Mouse (Mus musculus): Measurements from ENCODE around the gene Mrpl50. TPM values are rescaled to one million over a fixed set of nuclear protein-coding genes. Genes with fewer than 3 reads are reported as not detected.

Gene Mrpl50
- polyA plus RNA-seq, 1 experiment from 2014 or later = 90.0 TPM

Other genes starting within 250 kb of the Mrpl50 start
- not detected in 2 replicates for gene Acnat2, start 112.9 kb downstream of the Mrpl50 start, polyA plus RNA-seq (2014; fragmentation: Nextera tagmentation; extraction: Ambion mirVana)
- not detected in 2 replicates for gene Acnat1, start 47.2 kb downstream of the Mrpl50 start, polyA plus RNA-seq (2014; fragmentation: Nextera tagmentation; extraction: Ambion mirVana)
- 0.12 and 0.17 TPM in 2 replicates for gene Baat, start 14.5 kb downstream of the Mrpl50 start, polyA plus RNA-seq (2014; fragmentation: Nextera tagmentation; extraction: Ambion mirVana)
- gene Zfp189, start 83 bp upstream of the Mrpl50 start, polyA plus RNA-seq (2014; fragmentation: Nextera tagmentation; extraction: Ambion mirVana) = 12.9 and 16.1 TPM in 2 replicates
- 0.19 TPM in 1 of 2 replicates, not detected in the other for gene Aldob, start 28.5 kb upstream of the Mrpl50 start, polyA plus RNA-seq (2014; fragmentation: Nextera tagmentation; extraction: Ambion mirVana)
- gene Tmem246, start 76.8 kb upstream of the Mrpl50 start, polyA plus RNA-seq (2014; fragmentation: Nextera tagmentation; extraction: Ambion mirVana) = 84.5 and 86.5 TPM in 2 replicates
- 58.4 and 74.0 TPM in 2 replicates for gene Rnf20, start 110.9 kb upstream of the Mrpl50 start, polyA plus RNA-seq (2014; fragmentation: Nextera tagmentation; extraction: Ambion mirVana)
- 0.25 and 0.63 TPM in 2 replicates for gene Ppp3r2, start 160.9 kb upstream of the Mrpl50 start, polyA plus RNA-seq (2014; fragmentation: Nextera tagmentation; extraction: Ambion mirVana)

Measured in midbrain, embryonic 14.5 days (tissue).